Mouse (Mus musculus) adrenal gland, postnatal 4 days (tissue): ENCODE data around the gene Mobp. TPM values are rescaled to one million over a fixed set of nuclear protein-coding genes. Genes with fewer than 3 reads are reported as not detected.
A peak's percentile ranks its signal among the peaks of the same experiment; 100 is the strongest.

ENCODE experiments used
- DNase-seq, 2 experiments: peaks; one replicate each; pipeline ENCODE4 v3.0.0; 2021 to 2022; ENCODE audit warnings: low spot score in 2 of 2, mixed read lengths in 2 of 2
- total RNA-seq, 2 experiments: library from RNA; stranded (reverse); gene quantifications; 2 replicates each; pipeline ENCODE4 v1.2.3; 2021

The Mobp gene
- total RNA-seq, 2 experiments from 2014 or later: not detected

DNA sequence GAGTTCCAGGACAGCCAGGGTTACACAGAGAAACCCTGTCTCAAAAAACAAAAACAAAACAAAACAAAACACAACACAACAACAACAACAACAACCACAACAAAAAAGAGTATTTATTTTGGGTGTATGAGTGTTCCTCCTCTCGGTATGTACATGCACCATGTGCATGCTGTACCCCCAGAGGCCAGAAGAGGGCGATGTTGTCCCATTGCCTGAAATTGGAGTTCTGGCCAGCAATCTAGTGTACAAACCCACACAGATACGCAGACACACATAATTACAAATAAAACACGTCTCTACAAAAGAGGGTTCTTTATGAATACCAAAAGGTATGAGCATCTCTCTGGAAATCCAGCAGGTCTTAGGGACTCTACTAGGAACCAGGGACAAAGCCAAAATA lies 60.6 kb downstream of the Mobp start:
- peak in 1 of 2 experiments; percentile 16 for DNase-seq

DNA sequence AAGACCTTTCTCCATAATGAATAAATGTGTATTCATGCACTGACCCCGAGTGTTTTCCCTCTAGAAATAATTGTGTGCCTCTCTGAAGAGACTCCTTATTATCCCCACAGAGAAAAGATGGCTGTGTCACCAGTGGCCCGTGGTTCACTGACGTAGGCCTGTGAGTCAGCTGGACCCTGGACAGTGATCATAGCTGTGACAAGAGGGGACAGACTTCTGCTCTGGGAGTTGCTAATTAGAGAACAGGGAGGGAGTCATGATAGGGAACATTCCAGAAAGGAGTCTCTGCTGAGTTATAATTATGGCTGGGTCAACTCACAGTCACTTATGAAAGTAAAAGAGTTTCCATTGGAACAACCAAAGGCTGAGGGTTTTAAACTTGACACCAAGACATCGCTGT lies 61.4 kb downstream of the Mobp start:
- no peak for DNase-seq

DNA sequence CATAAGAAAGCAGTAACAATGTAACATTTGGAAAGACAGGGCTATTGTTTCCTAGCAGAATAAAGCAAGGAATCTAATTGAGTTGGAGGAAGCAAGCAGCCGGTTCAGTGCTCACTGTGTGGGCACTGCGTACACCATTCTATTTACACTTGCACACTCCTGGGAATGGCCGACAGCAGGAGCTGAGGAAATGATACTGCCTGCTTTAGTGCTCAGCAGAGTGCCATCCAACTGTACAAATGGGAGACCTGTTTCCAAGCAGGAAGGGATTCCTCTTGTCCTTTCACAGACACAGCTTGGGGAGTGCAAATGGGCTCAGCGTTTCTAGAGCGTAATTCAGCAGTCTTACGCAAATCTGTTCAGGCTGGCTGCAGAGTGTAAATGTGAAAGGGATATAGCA lies 63.4 kb downstream of the Mobp start:
- no peak for DNase-seq

DNA sequence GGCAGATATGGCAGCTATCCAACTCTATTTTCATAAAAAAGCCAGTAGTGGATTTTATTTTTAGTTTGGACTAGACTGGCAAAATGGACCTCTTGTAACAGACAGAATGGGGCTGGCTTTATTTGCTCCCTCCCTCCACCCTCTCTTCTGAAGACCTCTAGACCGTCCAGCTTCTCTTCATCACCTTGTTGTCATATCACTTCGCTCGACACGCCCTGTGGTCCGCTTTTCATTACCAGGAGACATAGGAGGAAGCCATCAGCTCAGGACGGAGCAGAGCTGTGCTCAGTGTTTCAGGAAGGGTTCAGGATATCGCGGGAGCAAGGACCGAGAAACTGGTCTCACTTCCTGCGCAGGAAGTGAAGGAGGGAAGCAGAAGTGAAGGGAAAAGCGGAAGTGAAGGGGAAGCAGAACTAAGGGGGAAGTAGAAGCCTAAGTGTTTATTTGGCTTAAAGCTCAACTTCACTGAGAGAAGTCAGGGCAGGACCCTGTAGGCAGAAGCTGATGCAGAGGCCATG lies 65.5 kb downstream of the Mobp start:
- DNase-seq: no peak

DNA sequence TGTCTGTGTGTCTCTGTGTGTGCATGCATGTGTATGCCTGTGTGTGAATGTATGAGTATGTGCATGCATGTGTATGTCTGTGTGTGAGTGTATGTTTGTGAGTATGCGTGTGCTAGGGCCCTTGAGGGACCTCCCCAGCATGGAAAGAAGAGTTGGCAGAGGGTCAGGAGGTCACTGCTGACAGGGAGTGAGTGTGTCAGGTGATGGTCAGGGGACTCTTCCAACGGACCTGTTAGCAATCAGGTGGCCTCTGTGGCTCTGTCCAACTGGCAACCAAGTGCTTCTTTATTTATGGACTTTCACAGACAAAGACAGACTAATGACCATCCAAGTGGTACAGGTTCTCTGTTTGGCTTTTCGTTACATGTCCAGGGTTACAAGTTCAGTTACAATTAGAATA lies 69.9 kb downstream of the Mobp start:
- no peak for DNase-seq

Other genes with a start within 250 kb of the Mobp start
- 10 to 100 TPM; 26.9 to 27.1 TPM for gene Gorasp1, start 212.1 kb upstream of the Mobp start, total RNA-seq
- gene Ttc21a, start 212.1 kb upstream of the Mobp start, total RNA-seq: under 1 TPM; 0.34 TPM
- 10 to 100 TPM; 18.0 to 18.1 TPM for gene Csrnp1, start 165.0 kb upstream of the Mobp start, total RNA-seq
- gene Xirp1, start 126.1 kb upstream of the Mobp start, total RNA-seq: 1 to 10 TPM; 2.2 to 5.6 TPM
- 1 to 10 TPM; 7.2 TPM for gene Cx3cr1, start 79.8 kb upstream of the Mobp start, total RNA-seq
- gene Ccr8, start 57.6 kb upstream of the Mobp start, total RNA-seq: not detected
- gene Slc25a38, start 39.3 kb upstream of the Mobp start, total RNA-seq: 10 to 100 TPM; 22.4 to 25.0 TPM
- gene Rpsa, start 22.0 kb upstream of the Mobp start, total RNA-seq: 1,000 to 10,000 TPM; 1,207 to 1,212 TPM
- 10 to 100 TPM; 16.8 to 17.3 TPM for gene Myrip, start 151.8 kb downstream of the Mobp start, total RNA-seq